Mouse (Mus musculus): ENCODE results near the gene Tsc22d1. TPM values are rescaled to one million over a fixed set of nuclear protein-coding genes. Genes with fewer than 3 reads are reported as not detected.

Tsc22d1 gene
- polyA plus RNA-seq, 1 experiment from 2014 or later: 296 TPM

DNA sequence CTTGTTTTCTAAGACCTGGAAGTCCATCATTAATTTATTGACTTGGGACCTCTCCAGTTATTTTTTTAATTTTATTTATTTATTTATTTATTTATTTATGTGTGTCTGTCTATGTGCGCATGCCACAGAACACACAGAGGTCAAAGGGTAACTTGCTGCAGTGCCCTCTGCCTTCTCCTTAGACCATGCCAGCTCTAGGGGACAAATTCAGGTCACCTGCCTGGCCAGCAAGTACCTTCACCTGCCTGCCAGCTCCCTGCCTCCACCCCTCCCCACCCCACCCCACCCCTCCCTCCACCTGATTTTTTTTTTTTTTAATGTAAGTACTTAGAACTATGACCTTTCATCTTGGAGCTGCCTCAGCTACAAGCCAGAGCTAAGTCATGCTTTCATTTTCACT lies 68.9 kb downstream of the Tsc22d1 start:
- H3K27ac ChIP-seq (ENCODE audit: low read depth, low read length): no peak overlapping the region
- ATAC-seq (replicated peaks; ENCODE audit: low FRiP score): no peak
- no peaks in the 10 kb centered on the region for H3K36me3 ChIP-seq (ENCODE audit: control insufficient read depth, insufficient read depth, low read length)
- no peak overlapping the region for H3K4me3 ChIP-seq (ENCODE audit: low read depth, low read length)
- 100% methylated on average over 1 of the region's 1 CpGs for WGBS
- H3K4me1 ChIP-seq (replicated peaks; ENCODE audit: control insufficient read depth, insufficient read depth, low read length): no peaks in the 10 kb centered on the region
- no peaks in the 10 kb centered on the region for H3K27me3 ChIP-seq (replicated peaks; ENCODE audit: control insufficient read depth, insufficient read depth, low read length)
- no peak overlapping the region for H3K4me2 ChIP-seq
- DNase-seq (ENCODE audit: low spot score): no peak
- no peak overlapping the region for H3K9ac ChIP-seq (ENCODE audit: low read depth, low read length)
- no peaks in the 10 kb centered on the region for H3K9me3 ChIP-seq (ENCODE audit: control insufficient read depth, low read length)

GRCm38 (mm10) chr14:76487609-76488008 lies 72.8 kb downstream of the Tsc22d1 start:
- ATAC-seq (replicated peaks; ENCODE audit: low FRiP score): no peak
- no peak for DNase-seq (ENCODE audit: low spot score)
- Histone ChIP-seq H3K9ac (ENCODE audit: low read depth, low read length) (no peak overlapping the region), H3K4me1 (replicated peaks; ENCODE audit: control insufficient read depth, insufficient read depth, low read length) (no peaks in the 10 kb centered on the region), H3K9me3 (ENCODE audit: control insufficient read depth, low read length) (no peaks in the 10 kb centered on the region), H3K27me3 (replicated peaks; ENCODE audit: control insufficient read depth, insufficient read depth, low read length) (no peaks in the 10 kb centered on the region), H3K27ac (ENCODE audit: low read depth, low read length) (no peak overlapping the region), H3K36me3 (ENCODE audit: control insufficient read depth, insufficient read depth, low read length) (no peaks in the 10 kb centered on the region), H3K4me2 (no peak overlapping the region), H3K4me3 (ENCODE audit: low read depth, low read length) (no peak overlapping the region)
- 82% methylated on average over 16 of the region's 16 CpGs for WGBS

- no peaks in the 10 kb centered on the region for H3K27me3 ChIP-seq (replicated peaks; ENCODE audit: control insufficient read depth, insufficient read depth, low read length)
- no peak overlapping the region for H3K27ac ChIP-seq (ENCODE audit: low read depth, low read length)
- H3K4me3 ChIP-seq (ENCODE audit: low read depth, low read length): no peak overlapping the region
- no peak for ATAC-seq (replicated peaks; ENCODE audit: low FRiP score)
- no peaks in the 10 kb centered on the region for H3K4me1 ChIP-seq (replicated peaks; ENCODE audit: control insufficient read depth, insufficient read depth, low read length)
- H3K9me3 ChIP-seq (ENCODE audit: control insufficient read depth, low read length): no peaks in the 10 kb centered on the region
- no peak for DNase-seq (ENCODE audit: low spot score)
- WGBS: 70% methylated on average over 18 of the region's 18 CpGs
- no peak overlapping the region for H3K4me2 ChIP-seq
- no peaks in the 10 kb centered on the region for H3K36me3 ChIP-seq (ENCODE audit: control insufficient read depth, insufficient read depth, low read length)
- H3K9ac ChIP-seq (ENCODE audit: low read depth, low read length): no peak overlapping the region
These were observed 73.6 kb downstream of the Tsc22d1 start for GRCm38 (mm10) chr14:76488101-76489044.

GRCm38 (mm10) chr14:76489128-76489527 lies 74.4 kb downstream of the Tsc22d1 start:
- Histone ChIP-seq H3K4me2 (no peak overlapping the region), H3K36me3 (ENCODE audit: control insufficient read depth, insufficient read depth, low read length) (no peaks in the 10 kb centered on the region), H3K4me3 (ENCODE audit: low read depth, low read length) (no peak overlapping the region), H3K9me3 (ENCODE audit: control insufficient read depth, low read length) (no peaks in the 10 kb centered on the region), H3K9ac (ENCODE audit: low read depth, low read length) (no peak overlapping the region), H3K27ac (ENCODE audit: low read depth, low read length) (no peak overlapping the region), H3K4me1 (replicated peaks; ENCODE audit: control insufficient read depth, insufficient read depth, low read length) (no peaks in the 10 kb centered on the region), H3K27me3 (replicated peaks; ENCODE audit: control insufficient read depth, insufficient read depth, low read length) (no peaks in the 10 kb centered on the region)
- WGBS: 83% methylated on average over 2 of the region's 2 CpGs
- ATAC-seq (replicated peaks; ENCODE audit: low FRiP score) (no peak), DNase-seq (ENCODE audit: low spot score) (no peak)

- Histone ChIP-seq H3K4me3 (ENCODE audit: low read depth, low read length) (no peak overlapping the region), H3K4me2 (no peak overlapping the region), H3K4me1 (replicated peaks; ENCODE audit: control insufficient read depth, insufficient read depth, low read length) (peaks cover 4% of the 10 kb centered on the region), H3K27me3 (replicated peaks; ENCODE audit: control insufficient read depth, insufficient read depth, low read length) (no peaks in the 10 kb centered on the region), H3K36me3 (ENCODE audit: control insufficient read depth, insufficient read depth, low read length) (no peaks in the 10 kb centered on the region), H3K9ac (ENCODE audit: low read depth, low read length) (no peak overlapping the region), H3K27ac (ENCODE audit: low read depth, low read length) (no peak overlapping the region), H3K9me3 (ENCODE audit: control insufficient read depth, low read length) (no peaks in the 10 kb centered on the region)
- no peak for ATAC-seq (replicated peaks; ENCODE audit: low FRiP score)
- 51% methylated on average over 5 of the region's 5 CpGs for WGBS
- DNase-seq (ENCODE audit: low spot score): no peak
These were observed 80.3 kb downstream of the Tsc22d1 start for GRCm38 (mm10) chr14:76495022-76495421.

DNA sequence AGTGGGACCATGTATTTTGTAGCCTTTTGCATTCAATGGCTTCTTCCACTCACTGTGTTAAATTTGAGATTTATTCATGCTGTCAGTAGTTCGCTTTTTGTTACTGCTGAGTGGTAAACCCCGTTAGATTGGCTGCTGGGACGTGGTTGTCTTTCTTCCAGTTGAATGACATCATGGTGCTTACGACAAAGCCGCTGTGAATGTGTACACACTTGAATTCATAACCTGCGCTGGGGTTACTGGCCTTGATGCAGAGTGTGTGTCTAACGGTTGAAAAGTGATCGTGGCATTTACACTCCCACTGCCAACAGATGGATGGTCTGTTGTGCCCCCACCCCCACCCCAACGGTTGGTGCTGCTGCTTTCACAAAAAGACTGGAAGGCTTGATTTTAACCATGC lies 82.4 kb downstream of the Tsc22d1 start:
- H3K4me3 ChIP-seq (ENCODE audit: low read depth, low read length): no peak overlapping the region
- no peaks in the 10 kb centered on the region for H3K27me3 ChIP-seq (replicated peaks; ENCODE audit: control insufficient read depth, insufficient read depth, low read length)
- H3K9me3 ChIP-seq (ENCODE audit: control insufficient read depth, low read length): no peaks in the 10 kb centered on the region
- DNase-seq (ENCODE audit: low spot score): no peak
- H3K4me2 ChIP-seq: no peak overlapping the region
- H3K27ac ChIP-seq (ENCODE audit: low read depth, low read length): no peak overlapping the region
- WGBS: 84% methylated on average over 9 of the region's 9 CpGs
- peaks cover 4% of the 10 kb centered on the region for H3K4me1 ChIP-seq (replicated peaks; ENCODE audit: control insufficient read depth, insufficient read depth, low read length)
- H3K36me3 ChIP-seq (ENCODE audit: control insufficient read depth, insufficient read depth, low read length): no peaks in the 10 kb centered on the region
- no peak for ATAC-seq (replicated peaks; ENCODE audit: low FRiP score)
- H3K9ac ChIP-seq (ENCODE audit: low read depth, low read length): no peak overlapping the region

DNA sequence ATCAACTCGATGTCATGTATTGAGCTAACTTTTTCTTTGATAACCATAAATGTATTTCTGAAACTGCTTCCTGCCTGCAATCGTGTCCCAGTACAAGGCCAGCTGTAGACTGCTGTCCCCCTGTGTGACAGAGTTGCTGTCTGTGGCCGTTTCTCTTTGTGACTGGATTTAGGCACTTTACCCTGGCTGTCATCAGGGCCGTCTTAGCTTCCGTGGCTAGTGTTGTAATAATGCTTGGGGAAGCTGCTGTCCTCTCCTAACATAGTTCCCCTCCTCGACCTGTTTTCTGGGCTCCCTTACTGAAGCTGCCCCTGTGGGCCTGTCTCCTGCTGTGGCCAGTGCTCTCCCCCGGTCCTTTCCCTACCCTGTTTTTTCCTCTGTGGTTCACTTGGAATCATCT lies 83.4 kb downstream of the Tsc22d1 start:
- no peaks in the 10 kb centered on the region for H3K27me3 ChIP-seq (replicated peaks; ENCODE audit: control insufficient read depth, insufficient read depth, low read length)
- H3K4me1 ChIP-seq (replicated peaks; ENCODE audit: control insufficient read depth, insufficient read depth, low read length): peaks cover 4% of the 10 kb centered on the region
- H3K36me3 ChIP-seq (ENCODE audit: control insufficient read depth, insufficient read depth, low read length): no peaks in the 10 kb centered on the region
- H3K9me3 ChIP-seq (ENCODE audit: control insufficient read depth, low read length): no peaks in the 10 kb centered on the region
- ATAC-seq (replicated peaks; ENCODE audit: low FRiP score) (no peak), DNase-seq (ENCODE audit: low spot score) (no peak)
- 50% methylated on average over 7 of the region's 7 CpGs for WGBS
- no peak overlapping the region for H3K4me3 ChIP-seq (ENCODE audit: low read depth, low read length)
- H3K4me2 ChIP-seq: no peak overlapping the region
- no peak overlapping the region for H3K9ac ChIP-seq (ENCODE audit: low read depth, low read length)
- H3K27ac ChIP-seq (ENCODE audit: low read depth, low read length): no peak overlapping the region

DNA sequence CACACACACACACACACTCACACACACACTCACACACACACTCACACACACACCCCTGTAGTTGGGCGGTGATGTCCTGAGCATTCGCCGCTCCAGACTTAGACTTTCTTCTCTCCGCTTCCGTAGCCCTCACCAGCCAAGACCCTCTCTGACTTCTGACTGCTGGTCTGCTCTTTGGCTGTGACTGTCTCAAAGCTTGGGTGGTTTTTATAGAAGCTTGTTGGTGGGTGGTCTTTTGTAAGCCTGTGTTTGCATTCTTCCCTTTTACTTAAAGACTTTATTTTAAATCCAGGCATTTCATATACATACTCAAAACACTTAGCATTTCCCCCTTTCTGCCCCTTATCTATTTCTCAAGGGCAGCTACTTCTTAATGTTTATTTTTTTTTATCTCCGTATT lies 84.7 kb downstream of the Tsc22d1 start:
- H3K9ac ChIP-seq (ENCODE audit: low read depth, low read length): no peak overlapping the region
- H3K4me1 ChIP-seq (replicated peaks; ENCODE audit: control insufficient read depth, insufficient read depth, low read length): peaks cover 4% of the 10 kb centered on the region
- H3K9me3 ChIP-seq (ENCODE audit: control insufficient read depth, low read length): no peaks in the 10 kb centered on the region
- DNase-seq (ENCODE audit: low spot score): no peak
- no peak overlapping the region for H3K27ac ChIP-seq (ENCODE audit: low read depth, low read length)
- H3K4me2 ChIP-seq: no peak overlapping the region
- H3K36me3 ChIP-seq (ENCODE audit: control insufficient read depth, insufficient read depth, low read length): no peaks in the 10 kb centered on the region
- WGBS: 85% methylated on average over 6 of the region's 6 CpGs
- no peak overlapping the region for H3K4me3 ChIP-seq (ENCODE audit: low read depth, low read length)
- no peaks in the 10 kb centered on the region for H3K27me3 ChIP-seq (replicated peaks; ENCODE audit: control insufficient read depth, insufficient read depth, low read length)
- ATAC-seq (replicated peaks; ENCODE audit: low FRiP score): no peak

- no peak for ATAC-seq (replicated peaks; ENCODE audit: low FRiP score)
- Histone ChIP-seq H3K9me3 (ENCODE audit: control insufficient read depth, low read length) (no peaks in the 10 kb centered on the region), H3K36me3 (ENCODE audit: control insufficient read depth, insufficient read depth, low read length) (no peaks in the 10 kb centered on the region), H3K4me2 (no peak overlapping the region), H3K9ac (ENCODE audit: low read depth, low read length) (no peak overlapping the region), H3K27me3 (replicated peaks; ENCODE audit: control insufficient read depth, insufficient read depth, low read length) (no peaks in the 10 kb centered on the region), H3K4me3 (ENCODE audit: low read depth, low read length) (no peak overlapping the region), H3K27ac (ENCODE audit: low read depth, low read length) (no peak overlapping the region), H3K4me1 (replicated peaks; ENCODE audit: control insufficient read depth, insufficient read depth, low read length) (peaks cover 2% of the 10 kb centered on the region)
- DNase-seq (ENCODE audit: low spot score): no peak
- 45% methylated on average over 5 of the region's 5 CpGs for whole genome bisulfite sequencing
These were observed 85.3 kb downstream of the Tsc22d1 start for GRCm38 (mm10) chr14:76500036-76500435.

Measured in liver, embryonic 11.5 days (tissue).